Mouse (Mus musculus) cerebellum, adult 2 months (tissue): Measurements from ENCODE around the gene E2f4.

Source experiments
- CTCF ChIP-seq: fragments of 200-500 bp; IDR thresholded peaks from 2 replicates; pipeline ENCODE4 v1.5.1; 2011; ENCODE audit warnings: low read depth, mild to moderate bottlenecking, control low read depth, low read length, moderate library complexity, borderline replicate concordance; ENCODE audit not compliant: insufficient read depth
- POLR2A ChIP-seq: fragments of 200-500 bp; IDR thresholded peaks from 2 replicates; pipeline ENCODE4 v1.6.1; 2011; ENCODE audit warnings: low read length, control low read depth, borderline replicate concordance; ENCODE audit not compliant: insufficient read depth

DNA sequence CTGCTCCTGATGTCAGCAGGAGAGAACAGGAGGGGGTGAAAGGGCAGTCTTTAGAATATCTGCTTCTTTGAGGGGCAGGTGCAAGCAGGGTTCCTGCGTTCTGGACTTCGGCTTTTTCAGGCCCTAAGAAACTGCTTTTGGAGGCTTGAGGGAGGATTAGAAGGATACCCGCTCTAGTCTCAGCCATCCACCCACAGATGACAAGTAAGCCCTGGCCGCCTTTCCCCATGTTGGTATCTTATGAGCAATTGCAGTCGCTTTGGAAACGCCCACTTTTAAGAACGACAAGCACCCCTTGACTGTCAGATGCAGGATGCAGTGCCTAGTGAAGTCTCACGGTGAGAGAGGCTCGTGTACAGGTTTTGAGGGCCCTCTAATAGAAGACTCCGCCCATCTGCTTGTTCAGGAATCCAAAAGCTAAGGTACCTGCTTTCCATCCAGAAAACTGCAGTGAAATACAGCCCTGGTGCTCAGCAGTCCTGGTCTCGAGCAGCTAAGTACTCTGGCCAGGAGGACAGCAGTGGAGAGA lies 21.3 kb downstream of the E2f4 start:
- TF ChIP-seq CTCF (no peak), POLR2A (no peak)
